Mouse (Mus musculus) inflammation-experienced regulatory T-cells, adult 6 months (primary cell): ENCODE measurements around the gene Pdia3. TPM values are rescaled to one million over a fixed set of nuclear protein-coding genes. Genes with fewer than 3 reads are reported as not detected.
A peak's percentile ranks its signal among the peaks of the same experiment; 100 is the strongest.
"Not testable (repeated sequence)": the region's sequence is repeated elsewhere in the genome, so short reads cannot be mapped to it uniquely, and the experiment has no call there.

Experiments used
- ATAC-seq: one replicate; pipeline ENCODE4 v1.8.0; 2017
- polyA plus RNA-seq, 3 experiments: library from polyadenylated mRNA; unstranded; fragments of 100-300 nt; shearing (Covaris generic); gene quantifications; one replicate each; pipeline ENCODE4 v1.2.1; 2017

The Pdia3 gene
- polyA plus RNA-seq, 3 experiments from 2014 or later: 491 to 1,229 (median 1,150) TPM

- peak; percentile 69 for ATAC-seq
Measured at GRCm38 (mm10) chr2:121480498-121480897, 66.9 kb downstream of the Pdia3 start.

- ATAC-seq: not testable (repeated sequence)
Measured at GRCm38 (mm10) chr2:121480916-121481315, 67.3 kb downstream of the Pdia3 start.

GRCm38 (mm10) chr2:121483576-121483975 lies 70.0 kb downstream of the Pdia3 start:
- no peak for ATAC-seq

GRCm38 (mm10) chr2:121484403-121484802 lies 70.8 kb downstream of the Pdia3 start:
- ATAC-seq: not testable (repeated sequence)

Other genes with a start within 250 kb of the Pdia3 start
- 100 to 1,000 TPM in 1 of 3 experiments, 10 to 100 TPM in 2; 65.3 to 101 (median 80.2) TPM for gene Tubgcp4, start 243.1 kb upstream of the Pdia3 start, polyA plus RNA-seq
- 10 to 100 TPM; 24.1 to 36.0 (median 27.5) TPM for gene Zscan29, start 242.7 kb upstream of the Pdia3 start, polyA plus RNA-seq
- gene Trp53bp1, start 142.4 kb upstream of the Pdia3 start, polyA plus RNA-seq: 10 to 100 TPM; 32.2 to 41.0 (median 38.0) TPM
- under 1 TPM in 2 of 3 experiments, not detected in 1; 0.14 to 0.39 TPM for gene Map1a, start 124.2 kb upstream of the Pdia3 start, polyA plus RNA-seq
- 10 to 100 TPM in 2 of 3 experiments, 1 to 10 TPM in 1; 7.2 to 12.5 (median 11.8) TPM for gene Ppip5k1, start 58.4 kb upstream of the Pdia3 start, polyA plus RNA-seq
- 1 to 10 TPM in 2 of 3 experiments, under 1 TPM in 1; 0.65 to 1.2 (median 1.1) TPM for gene Ckmt1, start 56.1 kb upstream of the Pdia3 start, polyA plus RNA-seq
- gene Strc, start 26.6 kb upstream of the Pdia3 start, polyA plus RNA-seq: under 1 TPM; 0.18 to 0.63 (median 0.54) TPM
- 1 to 10 TPM; 2.4 to 6.2 (median 3.1) TPM for gene Catsper2, start within 50 bp of the Pdia3 start, polyA plus RNA-seq
- 1 to 10 TPM in 1 of 3 experiments, under 1 TPM in 2; 0.63 to 1.8 (median 0.65) TPM for gene Ell3, start 30.5 kb downstream of the Pdia3 start, polyA plus RNA-seq
- gene Serf2, start 35.4 kb downstream of the Pdia3 start, polyA plus RNA-seq: 1,000 to 10,000 TPM in 1 of 3 experiments, 100 to 1,000 TPM in 2; 695 to 1,210 (median 882) TPM
- gene Hypk, start 39.5 kb downstream of the Pdia3 start, polyA plus RNA-seq: 100 to 1,000 TPM; 130 to 261 (median 152) TPM
- under 1 TPM in 1 of 3 experiments, not detected in 2; 0.62 TPM for gene Serinc4, start 43.0 kb downstream of the Pdia3 start, polyA plus RNA-seq
- gene Mfap1b, start 60.3 kb downstream of the Pdia3 start, polyA plus RNA-seq: 100 to 1,000 TPM in 1 of 3 experiments, 10 to 100 TPM in 2; 80.6 to 133 (median 99.1) TPM
- 10 to 100 TPM; 28.4 to 44.2 (median 39.2) TPM for gene Mfap1a, start 92.9 kb downstream of the Pdia3 start, polyA plus RNA-seq
- gene Wdr76, start 92.9 kb downstream of the Pdia3 start, polyA plus RNA-seq: 10 to 100 TPM in 2 of 3 experiments, 1 to 10 TPM in 1; 9.3 to 17.5 (median 16.5) TPM